Mouse (Mus musculus) lung, embryonic 15.5 days (tissue): ENCODE measurements around the gene Tyrobp. TPM values are rescaled to one million over a fixed set of nuclear protein-coding genes. Genes with fewer than 3 reads are reported as not detected.

ENCODE experiments used
- ATAC-seq: fragments of 200-750 bp; cut with Nextera tagmentation; 2 replicates; pipeline ENCODE4 v1.8.0; 2017; ENCODE audit warnings: moderate number of reproducible peaks, borderline replicate concordance; ENCODE audit not compliant: low FRiP score, low TSS enrichment; ENCODE audit errors: extremely low read depth
- H3K27ac ChIP-seq: fragments of 300-500 bp; sonication (generic); 2 replicates; pipeline ENCODE4 v1.5.1; 2015; ENCODE audit warnings: moderate library complexity, mild to moderate bottlenecking, inconsistent platforms
- H3K27me3 ChIP-seq: fragments of 300-500 bp; sonication (generic); 2 replicates; pipeline ENCODE4 v1.6.1; 2015; ENCODE audit warnings: inconsistent platforms
- H3K36me3 ChIP-seq: fragments of 300-500 bp; sonication (generic); 2 replicates; pipeline ENCODE4 v1.6.1; 2015; ENCODE audit warnings: inconsistent platforms
- H3K4me1 ChIP-seq: fragments of 300-500 bp; sonication (generic); 2 replicates; pipeline ENCODE4 v1.6.1; 2015; ENCODE audit warnings: inconsistent platforms
- H3K4me2 ChIP-seq: fragments of 300-500 bp; sonication (generic); 2 replicates; pipeline ENCODE4 v1.6.1; 2015; ENCODE audit warnings: inconsistent platforms, mild to moderate bottlenecking, moderate library complexity
- H3K4me3 ChIP-seq: fragments of 300-500 bp; sonication (generic); 2 replicates; pipeline ENCODE4 v1.5.1; 2015; ENCODE audit warnings: mild to moderate bottlenecking, inconsistent platforms
- H3K9ac ChIP-seq: fragments of 300-500 bp; sonication (generic); 2 replicates; pipeline ENCODE4 v1.6.1; 2015; ENCODE audit warnings: inconsistent platforms
- H3K9me3 ChIP-seq: fragments of 300-500 bp; sonication (generic); 2 replicates; pipeline ENCODE4 v1.6.1; 2016; ENCODE audit warnings: inconsistent platforms
- whole genome bisulfite sequencing: fragments of 180-500 bp; shearing (Covaris S2); methylation state at CpG from one replicate; pipeline ENCODE4 v1.1.7; 2015; 5-methylcytosine and 5-hydroxymethylcytosine counted together
- polyA plus RNA-seq: library from polyadenylated mRNA; unstranded; fragments of >200 nt; fragmentation: Nextera tagmentation; extraction: Ambion mirVana; gene quantifications from 2 replicates; pipeline ENCODE4 v1.2.1, GENCODE M21; 2015

The Tyrobp gene
- 50.8 and 56.1 TPM in 2 replicates for polyA plus RNA-seq

DNA sequence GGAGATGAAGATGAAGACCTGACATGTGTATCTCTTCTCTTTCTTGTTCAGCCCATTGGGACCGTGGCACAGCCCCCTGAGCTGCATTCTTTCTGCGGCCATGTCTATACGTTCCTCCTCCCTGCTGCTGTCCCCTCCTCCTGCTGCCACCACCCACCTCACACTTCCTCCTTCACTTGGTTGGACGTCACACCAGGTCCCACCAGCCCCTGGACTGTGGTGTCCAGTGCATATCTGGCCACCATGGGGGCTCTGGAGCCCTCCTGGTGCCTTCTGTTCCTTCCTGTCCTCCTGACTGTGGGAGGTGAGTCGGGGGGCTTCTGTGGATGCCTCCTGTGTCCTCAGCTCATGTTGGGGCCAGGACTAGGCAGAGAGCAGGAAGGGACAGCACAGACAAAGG lies at the start of gene Tyrobp:
Tyrobp (plus strand) TSS at position 165 of the 400 bp plus-strand sequence.
- Histone ChIP-seq H3K4me1 (no peaks in the 10 kb centered on the region), H3K4me2 (no peak within 1 kb of the TSS), H3K9ac (no peak within 1 kb of the TSS), H3K9me3 (no peaks in the 10 kb centered on the region), H3K27ac (no peak within 1 kb of the TSS), H3K36me3 (no peaks in the 10 kb centered on the region), H3K4me3 (no peak within 1 kb of the TSS), H3K27me3 (no peaks in the 10 kb centered on the region)
- no peak for ATAC-seq
- 52% methylated on average over 5 of the region's 5 CpGs for WGBS

DNA sequence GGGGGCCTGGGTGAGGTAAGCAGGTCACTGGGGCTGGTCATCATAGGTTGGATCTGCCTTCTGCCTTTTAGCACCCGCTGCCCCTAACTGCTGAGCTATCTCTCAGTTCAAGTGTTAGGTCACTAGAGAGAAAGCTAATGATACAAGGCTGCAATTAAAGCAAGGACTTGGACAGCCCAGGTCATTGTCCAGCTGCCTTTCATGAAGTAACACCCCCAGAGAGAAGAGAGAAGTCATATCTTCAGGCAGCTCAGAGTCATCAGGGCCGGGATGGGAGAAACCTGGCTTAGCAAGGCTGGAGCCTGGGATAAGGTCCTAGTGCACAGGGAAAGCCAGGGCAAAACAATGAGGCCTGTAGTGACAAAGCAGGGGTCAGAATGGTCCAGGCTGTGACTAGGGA lies 46.1 kb upstream of the Tyrobp start:
- no peak overlapping the region for H3K9ac ChIP-seq
- H3K27me3 ChIP-seq = peaks cover 17% of the 10 kb centered on the region
- H3K4me2 ChIP-seq = no peak overlapping the region
- no peak overlapping the region for H3K27ac ChIP-seq
- 64% methylated on average over 2 of the region's 2 CpGs for WGBS
- H3K9me3 ChIP-seq = no peaks in the 10 kb centered on the region
- H3K4me1 ChIP-seq = peaks cover 7% of the 10 kb centered on the region
- no peak overlapping the region for H3K4me3 ChIP-seq
- ATAC-seq = no peak
- H3K36me3 ChIP-seq = no peaks in the 10 kb centered on the region

DNA sequence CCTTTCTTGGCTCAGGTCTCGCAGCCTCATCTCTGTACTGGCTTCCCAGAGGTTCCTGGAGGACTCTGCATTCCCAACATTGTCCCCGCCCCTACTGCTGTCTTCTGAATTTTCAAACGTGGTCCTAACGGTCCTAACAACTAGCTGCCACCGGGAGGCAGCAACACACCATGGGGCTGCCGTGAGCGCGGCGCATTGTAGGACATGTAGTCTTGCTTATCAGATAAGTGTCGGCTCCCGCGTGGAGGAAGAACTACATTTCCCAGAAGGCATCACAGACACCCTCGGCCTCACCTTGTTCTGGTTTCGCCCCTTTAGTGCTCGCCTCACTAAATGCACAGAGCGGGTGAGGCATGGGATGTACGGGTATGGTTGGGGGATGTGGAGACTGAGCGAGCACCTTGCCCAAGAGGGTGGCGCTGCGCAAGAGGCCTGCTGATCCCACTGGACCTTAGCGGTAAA lies 40.0 kb upstream of the Tyrobp start:
- Histone ChIP-seq H3K9ac (peak overlapping the region; percentile 45), H3K9me3 (no peaks in the 10 kb centered on the region), H3K27ac (0 out of 2 replicates have a peak overlapping the region, but pooled peaks have one; percentile 18), H3K4me3 (peak overlapping the region; percentile 51), H3K4me2 (peak overlapping the region; percentile 72), H3K36me3 (no peaks in the 10 kb centered on the region), H3K27me3 (no peaks in the 10 kb centered on the region), H3K4me1 (peaks cover 5% of the 10 kb centered on the region)
- peak; percentile 97 for ATAC-seq
- WGBS = under 1% methylated on average over 21 of the region's 21 CpGs

DNA sequence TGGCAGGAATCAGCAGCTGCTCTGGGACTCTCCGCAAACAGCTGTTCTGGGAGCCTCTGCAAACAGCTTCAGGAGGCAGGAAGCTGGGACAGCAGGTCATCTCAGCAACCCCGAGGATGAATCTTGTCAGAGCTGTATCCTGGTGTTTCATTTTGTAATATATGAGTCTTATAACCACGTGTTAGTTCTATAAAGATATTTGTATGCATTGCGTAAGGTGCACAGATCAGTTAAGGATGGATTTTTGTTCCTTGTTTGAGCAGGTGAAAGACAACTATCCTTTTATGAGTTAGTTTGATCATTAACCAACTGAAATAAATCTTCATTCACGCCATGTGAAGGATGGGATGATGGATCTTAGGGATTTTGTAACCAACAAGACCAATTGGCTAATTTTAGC lies 33.5 kb upstream of the Tyrobp start:
- Histone ChIP-seq H3K4me1 (peaks cover 5% of the 10 kb centered on the region), H3K27me3 (no peaks in the 10 kb centered on the region), H3K9ac (no peak overlapping the region), H3K36me3 (no peaks in the 10 kb centered on the region), H3K27ac (no peak overlapping the region), H3K4me3 (no peak overlapping the region), H3K9me3 (no peaks in the 10 kb centered on the region), H3K4me2 (no peak overlapping the region)
- 48% methylated on average over 5 of the region's 5 CpGs for WGBS
- no peak for ATAC-seq

DNA sequence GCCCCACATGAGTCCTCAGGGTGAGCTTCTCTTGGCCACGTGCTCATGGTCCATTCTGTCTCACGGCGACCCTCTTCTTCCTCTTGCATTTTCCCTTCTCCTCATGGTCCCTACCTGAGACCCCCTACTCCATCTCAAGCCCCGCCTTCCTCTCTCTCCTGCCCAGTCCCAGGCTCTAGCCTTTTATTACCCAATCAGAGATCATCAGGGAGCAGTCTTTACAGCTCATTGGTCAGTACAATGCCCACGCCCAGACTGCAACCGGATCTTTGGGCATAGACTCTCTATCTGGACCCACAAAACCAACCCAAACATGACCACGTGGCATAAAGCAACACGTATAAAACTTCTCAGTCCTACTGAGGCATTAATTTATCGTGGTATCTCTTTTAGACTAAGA lies 29.5 kb upstream of the Tyrobp start:
- H3K36me3 ChIP-seq = no peaks in the 10 kb centered on the region
- 79% methylated on average over 9 of the region's 9 CpGs for WGBS
- H3K9me3 ChIP-seq = no peaks in the 10 kb centered on the region
- no peak overlapping the region for H3K4me3 ChIP-seq
- H3K4me2 ChIP-seq = no peak overlapping the region
- H3K27ac ChIP-seq = no peak overlapping the region
- no peak overlapping the region for H3K9ac ChIP-seq
- no peaks in the 10 kb centered on the region for H3K4me1 ChIP-seq
- no peaks in the 10 kb centered on the region for H3K27me3 ChIP-seq
- ATAC-seq = no peak

DNA sequence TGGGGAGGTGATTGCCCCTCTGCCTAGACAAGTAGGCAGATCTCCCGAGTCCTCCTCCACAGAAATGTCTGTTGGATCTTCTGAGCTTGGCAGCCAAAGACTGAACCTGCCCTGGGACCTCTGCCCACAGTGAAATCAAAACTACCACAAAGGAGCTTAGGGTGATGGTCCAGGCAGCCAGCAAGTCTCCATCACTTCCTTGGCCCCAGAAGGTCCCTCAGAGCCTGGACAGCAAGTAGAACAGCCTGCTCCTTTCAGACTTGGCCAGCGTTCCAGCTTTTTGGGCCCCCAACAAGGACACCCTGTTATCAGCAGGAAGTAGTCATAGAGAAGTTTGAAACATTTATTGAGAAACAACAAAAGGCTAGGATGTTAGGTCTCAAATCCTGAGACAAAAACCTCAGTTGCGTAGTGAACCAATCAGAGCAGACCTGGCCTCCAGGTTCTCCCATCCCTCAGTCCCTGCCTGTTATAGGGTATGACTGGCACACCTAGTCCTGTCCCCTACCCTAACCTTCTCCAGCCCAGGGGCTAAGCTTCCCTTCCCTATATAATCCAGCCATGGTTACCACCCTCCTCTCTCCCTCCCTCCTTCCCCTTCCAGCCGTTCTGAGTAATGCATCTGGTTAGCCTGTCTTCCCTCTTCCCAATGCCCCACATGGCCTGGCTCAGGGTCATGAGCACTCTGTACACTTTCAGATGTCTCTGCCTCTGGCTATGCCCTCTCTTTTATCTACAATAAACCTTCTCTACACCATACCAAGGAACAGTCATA lies 20.6 kb upstream of the Tyrobp start:
- no peaks in the 10 kb centered on the region for H3K9me3 ChIP-seq
- H3K4me2 ChIP-seq = no peak overlapping the region
- H3K9ac ChIP-seq = no peak overlapping the region
- H3K4me3 ChIP-seq = no peak overlapping the region
- WGBS = 63% methylated on average over 4 of the region's 4 CpGs
- no peaks in the 10 kb centered on the region for H3K27me3 ChIP-seq
- H3K36me3 ChIP-seq = no peaks in the 10 kb centered on the region
- no peaks in the 10 kb centered on the region for H3K4me1 ChIP-seq
- ATAC-seq = no peak
- H3K27ac ChIP-seq = no peak overlapping the region

DNA sequence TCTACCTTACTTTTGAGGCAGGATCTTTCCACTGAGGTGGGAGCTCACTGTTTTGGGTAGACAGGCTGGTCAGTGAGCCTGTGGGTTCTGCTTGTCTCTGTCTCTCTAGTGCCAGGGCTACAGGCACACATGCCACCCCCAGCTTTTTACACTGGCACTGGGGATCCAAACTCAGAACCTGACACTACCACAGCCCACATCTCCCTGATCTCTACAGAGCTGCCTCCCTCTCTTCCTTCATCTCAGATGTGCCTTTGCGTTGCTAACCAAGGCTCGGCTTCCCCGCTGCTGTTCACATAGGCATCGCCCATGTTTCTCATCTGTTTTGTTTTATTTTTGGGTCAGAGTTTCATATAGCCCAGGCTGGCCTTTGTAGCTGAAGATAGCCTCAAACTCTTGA lies 19.9 kb upstream of the Tyrobp start:
- H3K27ac ChIP-seq = 0 out of 2 replicates have a peak overlapping the region, but pooled peaks have one; percentile 56
- ATAC-seq = no peak

DNA sequence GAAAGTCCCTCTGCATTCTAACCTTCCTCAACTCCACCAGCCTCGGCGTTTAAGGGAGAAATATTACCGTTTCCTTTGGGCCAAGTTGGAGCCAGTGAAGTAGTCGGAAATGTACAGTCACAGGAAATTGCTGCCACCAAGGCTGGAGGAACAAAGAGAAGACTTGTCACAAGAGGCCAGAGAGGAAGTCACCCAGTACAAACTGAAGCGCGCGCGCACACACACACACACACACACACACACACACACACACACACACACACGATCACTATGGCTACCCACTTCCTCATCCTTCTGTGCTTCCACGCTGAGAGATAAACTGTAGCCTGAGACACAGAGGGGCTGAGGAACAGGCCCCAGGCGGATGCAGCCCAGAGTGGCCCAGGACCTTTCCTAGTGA lies 19.2 kb upstream of the Tyrobp start:
- Histone ChIP-seq H3K4me2 (no peak overlapping the region), H3K4me3 (no peak overlapping the region), H3K9me3 (no peaks in the 10 kb centered on the region), H3K36me3 (no peaks in the 10 kb centered on the region), H3K9ac (no peak overlapping the region), H3K27me3 (no peaks in the 10 kb centered on the region), H3K4me1 (no peaks in the 10 kb centered on the region), H3K27ac (peak overlapping the region; percentile 56)
- WGBS = 37% methylated on average over 11 of the region's 11 CpGs
- ATAC-seq = peak; percentile 52; the same call in 1 of the 2 replicates

More for the DNA sequence above, 19.9 kb upstream of the Tyrobp start:
- no peak overlapping the region for H3K4me2 ChIP-seq
- no peaks in the 10 kb centered on the region for H3K36me3 ChIP-seq
- no peak overlapping the region for H3K4me3 ChIP-seq
- no peaks in the 10 kb centered on the region for H3K27me3 ChIP-seq
- H3K9me3 ChIP-seq = no peaks in the 10 kb centered on the region
- no peak overlapping the region for H3K9ac ChIP-seq
- no peaks in the 10 kb centered on the region for H3K4me1 ChIP-seq
- WGBS = 79% methylated on average over 4 of the region's 4 CpGs

DNA sequence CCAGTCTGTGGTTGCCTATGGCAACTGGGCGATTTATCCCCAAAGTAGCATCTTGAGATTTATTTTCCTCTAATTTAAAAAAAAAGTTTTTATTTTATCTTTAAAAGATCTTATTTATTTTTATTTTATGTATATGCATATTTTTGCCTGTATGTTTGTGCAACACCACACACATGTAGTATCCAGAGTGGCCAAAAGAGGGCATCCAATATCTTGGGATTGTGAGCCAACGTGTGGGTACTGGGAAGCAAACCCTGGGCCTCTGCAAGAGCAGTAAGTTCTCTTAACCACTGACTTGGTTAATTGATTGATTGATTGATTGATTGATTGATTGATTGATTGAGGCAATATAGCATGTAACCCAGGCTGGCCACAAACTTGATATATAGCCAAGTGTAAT lies 18.7 kb upstream of the Tyrobp start:
- no peak overlapping the region for H3K9ac ChIP-seq
- H3K27ac ChIP-seq = 0 out of 2 replicates have a peak overlapping the region, but pooled peaks have one; percentile 56
- H3K4me1 ChIP-seq = no peaks in the 10 kb centered on the region
- ATAC-seq = no peak
- no peaks in the 10 kb centered on the region for H3K36me3 ChIP-seq
- H3K27me3 ChIP-seq = no peaks in the 10 kb centered on the region
- 43% methylated on average over 2 of the region's 2 CpGs for WGBS
- no peaks in the 10 kb centered on the region for H3K9me3 ChIP-seq
- H3K4me3 ChIP-seq = no peak overlapping the region
- no peak overlapping the region for H3K4me2 ChIP-seq

DNA sequence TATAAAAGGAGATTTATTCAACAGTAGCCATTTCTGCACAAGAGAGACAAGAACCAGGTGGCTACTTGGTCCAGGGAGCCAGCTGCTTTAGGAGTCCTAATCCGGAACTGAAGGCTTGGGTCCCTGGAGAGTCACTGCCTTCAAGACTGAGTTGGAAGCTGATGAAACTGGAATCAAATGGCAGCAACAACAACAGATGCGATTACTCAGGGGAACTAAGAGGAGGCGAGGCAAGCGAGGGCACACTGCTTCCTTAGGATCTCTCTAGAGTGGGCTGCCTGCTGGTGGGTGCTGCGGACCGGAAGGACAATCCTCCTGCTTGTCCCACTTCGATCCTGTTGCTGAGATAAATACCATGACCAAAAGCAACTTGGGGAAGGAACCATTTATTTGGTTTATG lies 13.9 kb upstream of the Tyrobp start:
- H3K4me1 ChIP-seq = no peaks in the 10 kb centered on the region
- H3K4me3 ChIP-seq = no peak overlapping the region
- WGBS = 58% methylated on average over 7 of the region's 7 CpGs
- no peak for ATAC-seq
- no peaks in the 10 kb centered on the region for H3K36me3 ChIP-seq
- H3K9me3 ChIP-seq = no peaks in the 10 kb centered on the region
- H3K9ac ChIP-seq = no peak overlapping the region
- no peaks in the 10 kb centered on the region for H3K27me3 ChIP-seq
- H3K27ac ChIP-seq = no peak overlapping the region
- H3K4me2 ChIP-seq = no peak overlapping the region

DNA sequence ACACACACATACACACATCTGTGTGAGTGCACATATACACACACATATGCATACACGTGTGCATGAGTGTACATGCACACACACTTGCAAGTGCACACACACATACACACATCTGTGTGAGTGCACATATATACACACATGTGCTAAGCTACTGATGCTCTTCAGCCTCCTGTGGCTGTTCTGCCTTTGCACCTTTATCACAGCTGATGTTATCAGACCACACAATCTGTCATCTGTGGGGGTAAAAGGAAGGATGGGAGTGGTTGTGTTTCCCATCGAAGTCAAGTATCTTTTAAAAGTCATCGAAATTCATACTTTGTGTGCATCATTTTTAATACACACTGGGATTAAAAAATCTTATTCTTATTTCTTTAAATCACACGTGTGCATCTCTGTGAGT lies 11.2 kb upstream of the Tyrobp start:
- no peaks in the 10 kb centered on the region for H3K4me1 ChIP-seq
- no peak overlapping the region for H3K9ac ChIP-seq
- ATAC-seq = no peak
- 62% methylated on average over 4 of the region's 4 CpGs for WGBS
- H3K4me3 ChIP-seq = no peak overlapping the region
- H3K27me3 ChIP-seq = no peaks in the 10 kb centered on the region
- H3K4me2 ChIP-seq = no peak overlapping the region
- H3K36me3 ChIP-seq = no peaks in the 10 kb centered on the region
- no peaks in the 10 kb centered on the region for H3K9me3 ChIP-seq
- H3K27ac ChIP-seq = no peak overlapping the region

DNA sequence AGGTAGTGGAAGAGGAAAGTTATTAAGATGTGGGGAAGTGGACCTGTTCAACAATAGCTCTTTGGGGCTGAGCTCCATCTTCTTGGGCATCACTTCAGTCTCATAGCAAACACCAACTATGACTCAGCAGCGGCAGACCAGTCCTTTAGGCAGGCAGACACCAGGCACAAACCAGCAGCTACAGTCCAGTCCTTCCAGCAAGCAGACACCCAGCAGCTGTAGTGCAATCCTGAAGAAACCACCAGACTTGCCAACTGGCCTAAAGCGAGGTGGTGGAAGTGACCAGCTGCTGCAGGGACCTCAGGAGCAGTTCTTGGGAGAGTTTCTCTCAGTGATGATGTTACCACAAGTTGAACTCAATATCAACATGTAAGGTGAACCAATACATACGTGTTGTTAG lies 4.9 kb upstream of the Tyrobp start:
- H3K27ac ChIP-seq = no peak overlapping the region
- H3K36me3 ChIP-seq = no peaks in the 10 kb centered on the region
- WGBS = 74% methylated on average over 3 of the region's 3 CpGs
- no peaks in the 10 kb centered on the region for H3K4me1 ChIP-seq
- no peaks in the 10 kb centered on the region for H3K9me3 ChIP-seq
- no peaks in the 10 kb centered on the region for H3K27me3 ChIP-seq
- no peak overlapping the region for H3K9ac ChIP-seq
- no peak overlapping the region for H3K4me3 ChIP-seq
- no peak for ATAC-seq
- no peak overlapping the region for H3K4me2 ChIP-seq
